Mouse (Mus musculus) thymus, postnatal 25 days (tissue): Measurements from ENCODE around the gene Ccr7.

Experiments
- DNase-seq: peaks from one replicate; pipeline ENCODE4 v3.0.0; 2022

Gene Ccr7

DNA sequence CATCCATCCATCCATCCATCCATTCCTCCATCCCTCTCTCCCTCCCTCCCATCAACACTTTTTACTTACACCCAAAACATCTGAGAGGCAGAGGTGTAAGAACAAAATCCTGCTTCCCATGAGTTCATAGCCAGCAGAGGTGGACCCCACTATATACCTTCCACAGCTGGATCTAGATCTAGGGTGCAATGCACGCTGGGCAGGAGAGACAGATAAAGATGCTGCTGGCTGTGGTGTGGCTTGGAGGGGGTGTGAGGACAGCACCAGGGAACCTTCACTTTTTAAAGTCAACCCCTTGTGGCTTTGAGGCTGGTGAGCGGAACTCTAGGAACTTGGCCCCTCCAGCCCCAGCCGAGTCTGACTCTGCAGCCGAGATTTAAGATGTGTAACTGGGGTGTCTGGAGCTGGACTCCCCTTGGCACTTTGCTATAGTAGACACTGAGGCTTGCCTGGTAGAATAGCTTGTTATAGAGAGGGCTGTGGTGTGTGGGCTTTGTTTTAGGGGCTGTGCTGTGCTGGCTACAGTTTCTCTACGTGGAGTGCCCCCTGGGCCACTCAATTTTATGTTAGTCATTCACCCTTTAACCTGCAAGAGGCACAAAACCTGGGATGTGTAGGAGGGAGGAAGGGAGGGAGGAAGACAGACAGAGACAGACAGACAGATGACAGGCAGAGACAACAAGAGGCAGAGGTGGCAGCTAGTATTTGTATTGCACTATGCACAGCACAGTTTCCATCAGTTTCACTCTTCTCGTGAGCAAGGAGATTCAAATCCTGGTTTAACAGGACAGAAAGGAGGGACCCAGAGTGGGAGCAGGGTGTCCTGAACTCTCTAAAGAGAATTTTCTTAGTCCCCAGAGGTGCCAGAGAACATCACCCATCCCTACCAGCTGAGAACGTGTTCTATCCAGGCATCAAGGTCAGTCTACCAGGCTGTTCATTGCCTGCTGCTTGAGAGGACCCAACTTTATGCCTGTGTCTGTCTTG lies 817 bp downstream of the Ccr7 start:
- DNase-seq = peak; percentile 23

DNA sequence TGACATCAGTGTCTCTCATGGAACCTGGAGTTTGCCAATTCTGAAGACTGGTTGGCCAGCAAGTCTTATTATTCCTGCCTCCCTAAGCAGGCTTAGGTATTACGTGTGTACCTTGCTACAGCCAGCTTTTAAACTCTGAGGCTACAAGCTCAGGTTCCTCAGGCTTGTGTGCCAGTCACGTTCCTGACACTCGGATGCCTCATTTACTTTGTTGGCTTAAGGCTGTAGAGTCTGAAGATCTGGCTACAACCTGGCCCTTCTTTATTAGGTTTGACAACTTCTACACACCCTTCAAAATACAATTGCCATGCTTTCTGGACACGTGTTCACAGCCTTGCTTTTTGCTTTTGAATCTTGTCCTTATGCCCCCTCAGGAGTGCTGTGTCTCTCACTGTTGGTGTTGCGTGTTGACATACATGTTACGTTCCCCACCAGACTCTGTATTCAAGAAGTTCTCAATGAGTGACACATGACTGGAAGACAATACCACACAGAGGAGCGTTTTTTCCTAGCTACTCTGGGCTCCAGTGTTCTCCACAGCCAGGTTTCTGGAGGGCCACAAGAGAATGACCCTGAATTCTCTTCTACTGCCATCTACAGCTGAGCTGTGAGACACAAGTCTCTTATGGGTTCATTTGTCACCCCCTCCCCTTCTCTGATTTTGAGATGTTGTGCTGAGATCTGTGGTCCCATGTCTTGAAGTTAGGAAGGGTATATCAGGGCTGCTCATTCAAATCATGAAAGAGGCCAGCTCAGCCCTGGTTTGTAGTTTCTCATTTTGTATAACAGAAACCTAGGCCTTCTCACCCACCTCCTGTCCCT lies 2.3 kb downstream of the Ccr7 start:
- no peak for DNase-seq

GRCm38 (mm10) chr11:99151333-99151930 lies 3.4 kb downstream of the Ccr7 start:
- no peak for DNase-seq

- DNase-seq = no peak
These were observed 4.0 kb downstream of the Ccr7 start for GRCm38 (mm10) chr11:99150889-99151288.

GRCm38 (mm10) chr11:99149898-99150757 lies 4.7 kb downstream of the Ccr7 start:
- peak; percentile 90 for DNase-seq

GRCm38 (mm10) chr11:99148896-99149703 lies 5.8 kb downstream of the Ccr7 start:
- no peak for DNase-seq

- no peak for DNase-seq
These were observed 6.5 kb downstream of the Ccr7 start for GRCm38 (mm10) chr11:99148400-99148799.

DNA sequence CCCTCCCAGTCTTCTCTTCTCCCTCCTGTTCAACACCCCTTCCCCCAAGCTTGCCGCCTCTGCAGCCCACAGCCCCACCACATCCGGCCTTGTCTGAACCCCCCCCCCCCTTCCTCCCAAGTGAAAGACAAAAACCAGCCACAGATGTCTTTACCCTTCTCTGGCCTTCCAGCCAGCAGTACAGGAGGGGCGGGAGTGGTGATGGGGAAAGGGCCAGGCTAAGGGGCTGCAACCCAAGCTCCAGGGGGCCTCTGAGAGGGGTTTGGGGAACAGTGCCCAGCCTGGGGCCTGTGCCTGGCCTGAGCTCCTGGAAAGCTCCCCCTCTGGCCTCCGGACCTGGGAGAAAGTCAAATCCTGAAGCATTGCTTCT lies 7.0 kb downstream of the Ccr7 start:
- DNase-seq = peak; percentile 84

GRCm38 (mm10) chr11:99147041-99147919 lies 7.6 kb downstream of the Ccr7 start:
- peak; percentile 55 for DNase-seq

DNA sequence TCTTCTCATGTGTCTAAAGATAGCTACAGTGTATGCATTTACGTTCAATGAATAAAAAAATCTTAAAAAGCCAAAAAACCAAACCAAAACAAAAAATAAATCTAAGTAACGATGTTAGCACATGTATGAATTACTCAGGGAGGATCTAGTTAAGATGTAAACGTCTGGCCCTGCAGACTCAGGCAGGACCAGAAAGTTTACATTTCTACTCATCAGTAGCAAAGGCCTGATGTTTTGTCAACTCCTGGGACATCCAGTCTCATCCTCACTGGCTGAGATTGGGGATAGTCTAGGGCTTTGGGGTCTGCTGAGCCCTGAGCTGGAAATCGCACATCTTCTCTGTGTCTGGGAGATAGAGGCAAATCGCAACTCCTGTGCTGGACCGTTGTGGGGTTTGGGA lies 8.3 kb downstream of the Ccr7 start:
- DNase-seq = no peak

DNA sequence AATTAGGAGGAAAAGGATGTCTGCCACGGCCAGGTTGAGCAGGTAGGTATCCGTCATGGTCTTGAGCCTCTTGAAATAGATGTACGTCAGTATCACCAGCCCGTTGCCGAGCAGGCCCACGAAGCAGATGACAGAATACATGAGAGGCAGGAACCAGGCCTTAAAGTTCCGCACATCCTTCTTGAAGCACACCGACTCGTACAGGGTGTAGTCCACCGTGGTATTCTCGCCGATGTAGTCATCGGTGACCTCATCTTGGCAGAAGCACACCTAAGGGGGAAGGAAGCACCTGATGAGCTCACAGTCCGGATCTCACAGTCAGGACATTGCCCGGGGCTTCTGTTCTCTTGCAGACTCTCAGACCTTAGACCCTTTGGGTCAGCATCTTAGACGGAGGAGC lies 9.1 kb downstream of the Ccr7 start:
- DNase-seq = peak; percentile 7

DNA sequence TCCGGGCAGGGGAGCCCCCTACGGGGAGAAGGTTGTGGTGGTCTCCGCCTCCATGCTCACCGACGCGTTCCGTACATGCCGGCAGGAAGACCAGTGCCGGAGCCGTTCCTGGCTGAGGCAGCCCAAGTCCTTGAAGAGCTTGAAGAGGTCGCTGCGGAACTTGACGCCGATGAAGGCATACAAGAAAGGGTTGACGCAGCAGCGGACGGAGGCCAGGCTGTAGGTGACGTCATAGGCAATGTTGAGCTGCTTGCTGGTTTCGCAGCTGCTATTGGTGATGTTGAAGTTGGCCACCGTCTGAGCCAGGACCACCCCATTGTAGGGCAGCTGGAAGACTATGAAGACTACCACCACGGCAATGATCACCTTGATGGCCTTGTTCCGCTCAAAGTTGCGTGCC lies 9.9 kb downstream of the Ccr7 start:
- DNase-seq = no peak

GRCm38 (mm10) chr11:99144456-99144855 lies 10.4 kb downstream of the Ccr7 start:
- peak; percentile 54 for DNase-seq

DNA sequence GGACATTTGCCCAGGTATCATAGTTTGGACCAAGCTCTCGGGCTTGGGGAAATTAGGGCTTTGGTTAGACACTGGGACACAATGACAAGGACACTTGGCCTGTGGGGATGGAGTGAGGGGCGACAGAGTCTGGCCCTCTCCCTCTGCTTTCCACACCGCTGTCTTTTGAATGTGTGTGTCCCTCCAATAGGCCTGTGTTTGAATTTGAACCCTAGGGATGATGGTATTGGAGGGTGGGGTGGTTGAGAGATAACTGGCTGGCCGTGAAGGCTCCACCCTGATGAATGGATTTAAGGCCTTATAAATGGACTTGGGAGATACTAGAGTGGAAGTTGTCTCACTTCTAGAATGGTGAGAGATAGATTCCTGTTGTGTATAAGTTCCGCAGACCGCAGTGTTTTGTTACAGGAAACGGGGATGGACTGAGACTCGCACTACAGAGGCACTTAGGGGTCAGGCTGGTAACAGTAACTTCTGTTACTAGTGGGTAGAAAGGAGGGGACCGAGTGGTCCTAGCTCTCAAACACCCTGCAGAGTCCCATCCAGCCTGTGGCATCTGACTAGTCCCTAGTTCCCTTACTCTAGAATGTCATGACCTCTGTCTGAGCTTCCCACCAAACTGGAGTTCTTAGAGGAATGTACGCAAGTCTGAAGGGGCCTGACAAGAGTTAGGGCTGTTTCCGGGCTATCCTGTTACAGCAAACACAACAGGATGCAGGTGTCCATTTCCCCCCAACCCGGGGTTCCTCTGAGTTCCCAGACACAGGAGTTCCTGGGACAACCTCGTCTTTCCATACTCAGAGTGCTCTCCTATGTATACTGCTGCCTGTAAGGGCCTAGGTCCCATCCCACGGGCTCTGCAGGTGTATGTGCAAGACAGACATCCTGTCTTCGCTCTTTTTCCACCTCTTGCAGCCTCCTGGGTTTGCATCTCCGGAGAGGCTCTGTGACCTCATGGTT lies 11.5 kb downstream of the Ccr7 start:
- DNase-seq = peak; percentile 64

GRCm38 (mm10) chr11:99142493-99143095 lies 12.3 kb downstream of the Ccr7 start:
- DNase-seq = peak; percentile 24

DNA sequence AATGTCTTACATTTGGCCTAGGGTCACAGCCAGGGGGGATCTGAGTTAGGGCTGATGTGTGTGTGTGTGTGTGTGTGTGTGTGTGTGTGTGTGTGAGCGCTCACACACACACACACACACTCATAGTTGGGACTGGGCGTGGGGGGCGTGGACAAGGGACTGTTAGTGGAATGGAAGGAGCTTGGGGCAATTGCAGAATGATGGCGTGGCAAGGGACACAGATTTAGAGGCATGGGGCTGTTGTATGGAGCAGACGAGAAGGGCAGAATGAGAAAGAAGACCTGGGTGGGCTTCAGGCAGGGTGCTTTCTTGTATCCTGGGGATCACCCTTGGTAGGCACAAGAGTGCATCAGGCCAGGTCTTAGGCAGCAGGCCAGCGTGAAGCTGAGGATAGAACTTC lies 12.8 kb downstream of the Ccr7 start:
- no peak for DNase-seq

DNA sequence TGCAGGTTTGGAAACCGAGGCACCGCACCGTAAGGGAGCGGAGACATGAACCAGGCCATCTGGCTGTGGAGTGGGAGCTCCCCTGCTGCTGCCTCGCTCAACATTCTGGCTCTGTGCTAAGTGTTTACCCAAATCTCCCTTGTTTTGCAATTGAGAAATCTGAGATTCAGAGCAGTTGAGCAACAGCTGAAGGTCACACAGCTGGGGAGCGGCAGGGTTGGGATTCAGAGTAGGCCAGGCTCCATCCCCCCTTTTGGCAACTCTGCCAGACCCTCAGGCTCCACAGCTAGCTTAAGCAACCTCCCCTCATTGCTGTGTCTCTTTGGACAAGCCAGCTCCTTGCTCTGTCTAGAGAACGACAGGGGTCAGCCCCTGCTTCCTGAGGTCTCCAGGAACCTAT lies 13.3 kb downstream of the Ccr7 start:
- no peak for DNase-seq

- no peak for DNase-seq
These were observed 15.9 kb downstream of the Ccr7 start for GRCm38 (mm10) chr11:99138976-99139375.

DNA sequence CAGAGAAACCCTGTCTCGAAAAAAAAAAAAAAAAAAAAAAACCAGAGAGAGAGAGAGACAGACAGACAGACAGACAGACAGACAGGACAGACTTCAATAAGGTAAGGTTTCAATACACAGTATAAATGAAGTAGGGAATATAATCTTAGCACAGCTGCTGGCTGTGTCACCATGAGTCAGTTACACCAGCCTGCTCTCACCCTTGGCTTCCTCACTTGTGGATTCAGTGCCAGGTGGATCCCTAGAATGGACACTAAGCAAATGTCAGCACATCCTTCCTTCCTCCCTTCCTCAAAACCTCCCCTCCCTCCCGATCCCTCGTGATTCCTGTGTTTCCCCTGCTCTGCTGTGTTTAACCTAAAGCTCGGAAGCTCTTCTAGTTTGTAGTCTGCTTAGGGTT lies 17.5 kb downstream of the Ccr7 start:
- no peak for DNase-seq
